ENCODE assay signal across 17 mouse cellular contexts in the genomic region with DNA sequence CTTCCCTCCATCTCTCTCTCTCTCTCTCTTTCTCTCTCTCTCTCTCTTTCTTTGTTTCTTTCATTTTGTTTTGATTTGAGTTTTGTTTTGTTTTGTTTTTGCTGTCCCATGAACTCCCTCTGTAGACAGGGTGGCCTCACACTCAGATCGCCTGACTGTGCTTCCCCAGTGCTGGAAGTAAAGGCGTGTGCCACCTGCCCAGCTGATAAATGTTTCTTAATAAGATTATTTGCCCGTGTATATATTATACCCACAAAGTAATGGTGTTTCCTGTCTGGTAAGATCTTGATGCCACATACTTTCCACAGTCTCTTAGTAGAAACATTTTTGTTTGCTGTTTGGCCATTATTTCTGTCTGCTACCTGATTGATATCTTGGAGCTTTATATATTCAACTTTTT.
"Had no signal": no experiment of that assay in that cellular context is flagged by ENCODE, and none has a peak within 500 bp of the region (broad histone marks: within the 10 kb centered on the region; RNA-seq: fewer than 3 reads in every experiment).

No protein-coding gene starts in this region.

- H3K36me3 ChIP-seq: limb, embryonic 13.5 days; liver, embryonic 12.5 days; liver, embryonic 15.5 days; lung, embryonic 15.5 days had no signal

- H3K4me2 ChIP-seq: limb, embryonic 13.5 days; liver, embryonic 12.5 days; liver, embryonic 15.5 days; lung, embryonic 15.5 days; midbrain, embryonic 11.5 days had no signal

- H3K9me3 ChIP-seq: limb, embryonic 13.5 days; liver, embryonic 12.5 days; liver, embryonic 15.5 days; lung, embryonic 15.5 days had no signal

- H3K9ac ChIP-seq: limb, embryonic 13.5 days; liver, embryonic 12.5 days; liver, embryonic 15.5 days; lung, embryonic 15.5 days had no signal

- H3K4me1 ChIP-seq: liver, embryonic 12.5 days; liver, embryonic 15.5 days had no signal

- H3K27ac ChIP-seq: limb, embryonic 13.5 days; liver, embryonic 12.5 days; liver, embryonic 15.5 days; lung, embryonic 15.5 days; stomach, postnatal 0 days had no signal

- DNase-seq: kidney, adult 18-20 months; kidney, adult 9 months; kidney, postnatal 14 days; kidney, postnatal 4 days; left cerebral cortex, postnatal 4 days; liver; lung, adult 18-20 months; lung, postnatal 10 days; lung, postnatal 36 days; midbrain, embryonic 14.5 days; thymus, postnatal 25 days had no signal

- H3K27me3 ChIP-seq: limb, embryonic 13.5 days; liver, embryonic 12.5 days; liver, embryonic 15.5 days; lung, embryonic 15.5 days had no signal

- H3K4me3 ChIP-seq: limb, embryonic 13.5 days; liver, embryonic 12.5 days; liver, embryonic 15.5 days; lung, embryonic 15.5 days had no signal

- ATAC-seq: liver, embryonic 12.5 days had no signal
